Mouse (Mus musculus) G1E (cell line): ENCODE measurements around the gene Bhlhe41. TPM values are rescaled to one million over a fixed set of nuclear protein-coding genes. Genes with fewer than 3 reads are reported as not detected.

Source experiments
- ATAC-seq: 2 replicates; pipeline ENCODE4 v1.8.0; 2016; ENCODE audit warnings: mild to moderate bottlenecking; ENCODE audit not compliant: insufficient number of reproducible peaks, poor library complexity, low FRiP score, severe bottlenecking; ENCODE audit errors: extremely low read depth
- DNase-seq: peaks from one replicate; pipeline ENCODE4 v3.0.0; 2012; ENCODE audit warnings: low spot score
- H3K27me3 ChIP-seq: 2 replicates; pipeline ENCODE4 v1.6.1; 2012; ENCODE audit warnings: mild to moderate bottlenecking, low read length, inconsistent platforms; ENCODE audit not compliant: insufficient read depth
- H3K36me3 ChIP-seq: replicated peaks from 2 replicates; pipeline ENCODE3; 2012; ENCODE audit warnings: mild to moderate bottlenecking, inconsistent platforms
- H3K4me1 ChIP-seq: 2 replicates; pipeline ENCODE4 v1.6.1; 2012; ENCODE audit warnings: low read depth, low read length, inconsistent platforms, mixed read lengths; ENCODE audit not compliant: insufficient read depth
- H3K4me3 ChIP-seq: 2 replicates; pipeline ENCODE4 v1.5.1; 2012; ENCODE audit warnings: low read depth, mild to moderate bottlenecking, inconsistent platforms, low read length, moderate library complexity, mixed read lengths
- H3K9me3 ChIP-seq: replicated peaks from 2 replicates; pipeline ENCODE4 v1.6.1; 2012; ENCODE audit warnings: inconsistent platforms
- CTCF ChIP-seq: IDR thresholded peaks from 2 replicates; pipeline ENCODE4 v1.5.1; 2012; ENCODE audit warnings: low read depth, low read length, inconsistent platforms, mixed read lengths
- GATA1 ChIP-seq: IDR thresholded peaks from 2 replicates; pipeline ENCODE4 v1.6.1; 2012; ENCODE audit warnings: borderline replicate concordance, low read length, inconsistent platforms, mixed read lengths
- GATA2 ChIP-seq: IDR thresholded peaks from 2 replicates; pipeline ENCODE4 v1.6.1; 2012; ENCODE audit warnings: low read depth, low read length, inconsistent platforms, borderline replicate concordance
- POLR2AphosphoS5 ChIP-seq: IDR thresholded peaks from 2 replicates; pipeline ENCODE4 v1.6.1; 2012; ENCODE audit warnings: low read depth, low read length, inconsistent platforms; ENCODE audit not compliant: insufficient replicate concordance
- TAL1 ChIP-seq: conservative IDR thresholded peaks from 2 replicates; pipeline ENCODE4 v1.6.1; 2012; ENCODE audit warnings: low read depth, low read length, inconsistent platforms, mixed read lengths
- polyA plus RNA-seq: library from polyadenylated mRNA; stranded (reverse); fragments of >175 nt; gene quantifications from 2 replicates; pipeline ENCODE4 v1.2.3, GENCODE M21; 2012
- total RNA-seq, 2 experiments: library from RNA; stranded (forward) in 1 of 2; stranded (reverse) in 1 of 2; fragments of 200-1000 nt in 1 of 2; fragments of >200 nt in 1 of 2; fragmentation: Nextera tagmentation in 1 of 2; gene quantifications; 2 replicates each; pipeline ENCODE4 v1.2.3; 2014 to 2017

Bhlhe41 gene
- total and polyA plus RNA-seq, 3 experiments: 0.11 TPM; not detected in 2

DNA sequence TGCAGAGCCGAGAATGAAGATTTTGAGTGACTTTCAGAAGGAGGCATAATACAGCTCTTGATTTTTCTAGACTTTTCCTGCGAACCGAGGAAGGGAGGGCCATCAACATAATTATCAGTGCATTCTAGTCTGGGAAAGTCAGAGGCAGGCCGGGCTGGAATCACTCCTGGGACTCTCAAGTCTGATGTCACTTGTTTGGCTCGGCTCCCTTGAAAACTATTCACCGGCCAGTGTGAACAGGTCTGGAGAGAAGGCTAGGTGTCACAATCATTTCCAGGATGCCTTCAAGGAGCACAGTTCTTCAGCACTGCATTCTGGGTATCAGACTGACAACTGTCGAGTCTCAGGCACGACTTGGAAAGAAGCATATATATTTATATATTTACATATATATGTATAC lies 20.9 kb upstream of the Bhlhe41 start:
- no peak for ATAC-seq
- no peak for TF ChIP-seq POLR2AphosphoS5
- no peak for TF ChIP-seq CTCF
- no peak for TF ChIP-seq GATA2
- no peak for TF ChIP-seq GATA1
- TF ChIP-seq TAL1: no peak
- peaks cover 60% of the 10 kb centered on the region for H3K9me3 ChIP-seq

DNA sequence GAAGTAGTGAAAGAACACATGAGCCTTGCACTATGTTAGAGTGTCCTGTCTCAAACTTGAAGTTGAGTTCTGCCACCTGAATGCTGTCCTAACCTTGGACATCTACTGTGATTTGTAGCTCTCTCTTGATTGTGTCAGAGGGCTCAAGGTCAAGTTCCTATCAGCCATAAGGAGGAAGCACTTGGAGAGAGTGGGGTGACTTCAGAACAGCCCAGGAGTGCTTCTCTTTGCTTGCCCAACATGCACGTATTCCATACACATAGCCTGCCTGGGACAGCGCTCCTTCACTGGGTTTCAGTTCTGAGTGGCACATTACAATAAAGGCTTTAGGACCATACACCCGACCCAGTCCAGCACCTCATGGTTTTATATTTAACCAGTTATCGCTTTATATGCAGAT lies 19.7 kb upstream of the Bhlhe41 start:
- H3K36me3 ChIP-seq: no peaks in the 10 kb centered on the region
- no peaks in the 10 kb centered on the region for H3K4me1 ChIP-seq
- DNase-seq: no peak
- TF ChIP-seq GATA2 (no peak), POLR2AphosphoS5 (no peak), TAL1 (no peak), CTCF (no peak), GATA1 (no peak)
- no peaks in the 10 kb centered on the region for H3K27me3 ChIP-seq
- ATAC-seq: no peak
- H3K9me3 ChIP-seq: peaks cover 60% of the 10 kb centered on the region
- no peak overlapping the region for H3K4me3 ChIP-seq

More for the DNA sequence above, 20.9 kb upstream of the Bhlhe41 start:
- Histone ChIP-seq H3K4me1 (no peaks in the 10 kb centered on the region), H3K36me3 (no peaks in the 10 kb centered on the region), H3K4me3 (no peak overlapping the region), H3K27me3 (no peaks in the 10 kb centered on the region)
- no peak for DNase-seq

GRCm38 (mm10) chr6:145883668-145884067 lies 18.3 kb upstream of the Bhlhe41 start:
- Histone ChIP-seq H3K9me3 (peaks cover 54% of the 10 kb centered on the region), H3K4me1 (no peaks in the 10 kb centered on the region), H3K27me3 (no peaks in the 10 kb centered on the region), H3K36me3 (no peaks in the 10 kb centered on the region), H3K4me3 (no peak overlapping the region)
- ATAC-seq (no peak), DNase-seq (no peak)
- no peak for TF ChIP-seq CTCF
- TF ChIP-seq TAL1: no peak
- TF ChIP-seq GATA2: no peak
- TF ChIP-seq GATA1: no peak
- no peak for TF ChIP-seq POLR2AphosphoS5

- Histone ChIP-seq H3K4me3 (no peak overlapping the region), H3K27me3 (no peaks in the 10 kb centered on the region), H3K9me3 (peaks cover 57% of the 10 kb centered on the region), H3K4me1 (no peaks in the 10 kb centered on the region), H3K36me3 (no peaks in the 10 kb centered on the region)
- no peak for TF ChIP-seq POLR2AphosphoS5
- no peak for TF ChIP-seq CTCF
- ATAC-seq: no peak
- DNase-seq: no peak
These were observed 17.7 kb upstream of the Bhlhe41 start for GRCm38 (mm10) chr6:145883010-145883409.

GRCm38 (mm10) chr6:145880609-145881008 lies 15.3 kb upstream of the Bhlhe41 start:
- TF ChIP-seq TAL1 (no peak), GATA1 (no peak), CTCF (no peak), POLR2AphosphoS5 (no peak), GATA2 (no peak)
- ATAC-seq: no peak
- peaks cover 63% of the 10 kb centered on the region for H3K9me3 ChIP-seq
- no peaks in the 10 kb centered on the region for H3K4me1 ChIP-seq
- H3K36me3 ChIP-seq: no peaks in the 10 kb centered on the region
- no peaks in the 10 kb centered on the region for H3K27me3 ChIP-seq
- H3K4me3 ChIP-seq: no peak overlapping the region
- DNase-seq: no peak

GRCm38 (mm10) chr6:145876986-145877735 lies 11.8 kb upstream of the Bhlhe41 start:
- Histone ChIP-seq H3K9me3 (peaks cover 80% of the 10 kb centered on the region), H3K4me1 (no peaks in the 10 kb centered on the region), H3K27me3 (no peaks in the 10 kb centered on the region), H3K36me3 (no peaks in the 10 kb centered on the region), H3K4me3 (no peak overlapping the region; the same call in 1 of the 2 replicates)
- TF ChIP-seq TAL1 (no peak), GATA1 (no peak), CTCF (no peak), POLR2AphosphoS5 (no peak), GATA2 (no peak)
- DNase-seq (no peak), ATAC-seq (no peak)
